Mouse (Mus musculus) spleen, postnatal 10 days (tissue): ENCODE data around the gene Snap23.
A peak's percentile ranks its signal among the peaks of the same experiment; 100 is the strongest.
"Not testable (repeated sequence)": the region's sequence is repeated elsewhere in the genome, so short reads cannot be mapped to it uniquely, and the experiment has no call there.

Experiments
- DNase-seq, 2 experiments: peaks; one replicate each; pipeline ENCODE4 v3.0.0; 2021 to 2022; ENCODE audit warnings: low spot score in 2 of 2

Gene Snap23

GRCm38 (mm10) chr2:120566886-120567797 lies at the start of gene Snap23:
Snap23 (plus strand) TSS chr2:120567671.
- DNase-seq = peak; percentile 88 to 91

GRCm38 (mm10) chr2:120518547-120519210 lies 48.8 kb upstream of the Snap23 start:
- DNase-seq = no peak

GRCm38 (mm10) chr2:120526771-120527170 lies 40.7 kb upstream of the Snap23 start:
- no peak for DNase-seq

GRCm38 (mm10) chr2:120529531-120529930 lies 37.9 kb upstream of the Snap23 start:
- DNase-seq = no peak

- DNase-seq = no peak
These were observed 36.2 kb upstream of the Snap23 start for GRCm38 (mm10) chr2:120531223-120531622.

GRCm38 (mm10) chr2:120539333-120539732 lies 28.1 kb upstream of the Snap23 start:
- no peak for DNase-seq

- DNase-seq = peak in 1 of 2 experiments; percentile 35
These were observed 27.7 kb upstream of the Snap23 start for GRCm38 (mm10) chr2:120539778-120540208.

- DNase-seq = no peak
These were observed 22.7 kb upstream of the Snap23 start for GRCm38 (mm10) chr2:120544732-120545131.

GRCm38 (mm10) chr2:120556868-120557267 lies 10.6 kb upstream of the Snap23 start:
- DNase-seq = no peak

- DNase-seq = no peak
These were observed 8.7 kb upstream of the Snap23 start for GRCm38 (mm10) chr2:120558813-120559212.

- DNase-seq = no peak
These were observed 5.9 kb upstream of the Snap23 start for GRCm38 (mm10) chr2:120561524-120561923.

GRCm38 (mm10) chr2:120562859-120563234 lies 4.6 kb upstream of the Snap23 start:
- DNase-seq = no peak

- DNase-seq = peak; percentile 81 to 90
These were observed 4.1 kb upstream of the Snap23 start, which contains the start of gene Zfp106 for GRCm38 (mm10) chr2:120563235-120563990. Zfp106 (minus strand) TSS chr2:120563843.

GRCm38 (mm10) chr2:120564548-120565188 lies 2.8 kb upstream of the Snap23 start:
- DNase-seq = not testable (repeated sequence)

- no peak for DNase-seq
These were observed 2.1 kb upstream of the Snap23 start for GRCm38 (mm10) chr2:120565363-120565762.

GRCm38 (mm10) chr2:120567798-120568320 lies 388 bp downstream of the Snap23 start:
- DNase-seq = no peak

- no peak for DNase-seq
These were observed 3.6 kb downstream of the Snap23 start for GRCm38 (mm10) chr2:120571081-120571480.

GRCm38 (mm10) chr2:120572161-120572560 lies 4.7 kb downstream of the Snap23 start:
- not testable (repeated sequence) for DNase-seq

- no peak for DNase-seq
These were observed 7.7 kb downstream of the Snap23 start for GRCm38 (mm10) chr2:120575121-120575520.

GRCm38 (mm10) chr2:120575978-120576377 lies 8.5 kb downstream of the Snap23 start:
- no peak for DNase-seq

GRCm38 (mm10) chr2:120577799-120578198 lies 10.3 kb downstream of the Snap23 start:
- DNase-seq = no peak
